Mouse (Mus musculus) CH12.LX (cell line): ENCODE results near the gene Sart3. TPM values are rescaled to one million over a fixed set of nuclear protein-coding genes. Genes with fewer than 3 reads are reported as not detected.

Source experiments
- DNase-seq: peaks from one replicate; pipeline ENCODE4 v3.0.0-alpha.2; 2013; ENCODE audit errors: extremely low read depth
- H3K27ac ChIP-seq: 2 replicates; pipeline ENCODE4 v1.5.1; 2012; ENCODE audit warnings: low read depth, mild to moderate bottlenecking, control low read depth, moderate library complexity; ENCODE audit not compliant: insufficient read depth
- H3K27me3 ChIP-seq: replicated peaks from 2 replicates; pipeline ENCODE3; 2012; ENCODE audit warnings: inconsistent platforms
- H3K36me3 ChIP-seq, 2 experiments: replicated peaks in 1 of 2; 2 replicates each; pipeline versions ENCODE3 to v1.6.1; 2012; ENCODE audit warnings: inconsistent platforms in 1 of 2, low read length in 1 of 2, mild to moderate bottlenecking in 1 of 2, mixed read lengths in 1 of 2, moderate library complexity in 1 of 2; ENCODE audit not compliant: control insufficient read depth in 1 of 2, insufficient read depth in 1 of 2
- H3K4me1 ChIP-seq, 2 experiments: 2 replicates each; pipeline ENCODE4 v1.6.1; 2012; ENCODE audit warnings: inconsistent platforms in 1 of 2, moderate library complexity in 1 of 2; ENCODE audit not compliant: insufficient read depth in 2 of 2, control insufficient read depth in 1 of 2
- H3K4me2 ChIP-seq: 2 replicates; pipeline ENCODE4 v1.6.1; 2012; ENCODE audit warnings: low read depth, mild to moderate bottlenecking, control low read depth; ENCODE audit not compliant: poor library complexity, insufficient read depth, severe bottlenecking
- H3K4me3 ChIP-seq, 3 experiments: fragments of 150-350 bp in 1 of 3; sonication (generic) in 1 of 3; replicated peaks in 1 of 3; 2 replicates each; pipeline versions ENCODE3 to v1.5.1; 2011 to 2012; ENCODE audit warnings: low read depth in 2 of 3, low read length in 2 of 3, mild to moderate bottlenecking in 2 of 3, moderate library complexity in 2 of 3, control low read depth in 1 of 3, improper control_type of control experiment in 1 of 3, inconsistent platforms in 1 of 3, mixed read lengths in 1 of 3; ENCODE audit not compliant: poor library complexity in 1 of 3
- H3K79me2 ChIP-seq: replicated peaks from 2 replicates; pipeline ENCODE4 v1.6.1; 2012; ENCODE audit warnings: mild to moderate bottlenecking, moderate library complexity; ENCODE audit not compliant: control insufficient read depth, poor library complexity, insufficient read depth, severe bottlenecking; ENCODE audit errors: extremely low read depth
- H3K9ac ChIP-seq: 2 replicates; pipeline ENCODE4 v1.6.1; 2012; ENCODE audit warnings: low read depth, mild to moderate bottlenecking, control low read depth, moderate library complexity; ENCODE audit not compliant: insufficient read depth
- H3K9me3 ChIP-seq: replicated peaks from 2 replicates; pipeline ENCODE3; 2012; ENCODE audit warnings: low read length, inconsistent platforms, mixed read lengths
- BHLHE40 ChIP-seq: IDR thresholded peaks from 2 replicates; pipeline ENCODE4 v1.6.1; 2011; ENCODE audit warnings: mild to moderate bottlenecking, low read depth, low read length, improper control_type of control experiment
- CHD1 ChIP-seq: IDR thresholded peaks from 2 replicates; pipeline ENCODE4 v1.6.1; 2012; ENCODE audit warnings: low read depth, low read length, improper control_type of control experiment, inconsistent platforms
- CTCF ChIP-seq, 2 experiments: IDR thresholded peaks in 1 of 2; conservative IDR thresholded peaks in 1 of 2; 2 replicates each; pipeline ENCODE4 v1.5.1; 2011 to 2012; ENCODE audit warnings: low read depth in 2 of 2, low read length in 2 of 2, improper control_type of control experiment in 1 of 2, inconsistent platforms in 1 of 2, mild to moderate bottlenecking in 1 of 2, moderate library complexity in 1 of 2
- ELF1 ChIP-seq: IDR thresholded peaks from 2 replicates; pipeline ENCODE4 v1.6.1; 2014; ENCODE audit warnings: low read depth, mild to moderate bottlenecking, inconsistent platforms, low read length, improper control_type of control experiment
- EP300 ChIP-seq: IDR thresholded peaks from 2 replicates; pipeline ENCODE4 v1.6.1; 2011; ENCODE audit warnings: low read length, improper control_type of control experiment
- GABPA ChIP-seq: IDR thresholded peaks from 2 replicates; pipeline ENCODE4 v1.6.1; 2012; ENCODE audit warnings: low read depth, low read length, improper control_type of control experiment, inconsistent platforms; ENCODE audit not compliant: insufficient replicate concordance
- HCFC1 ChIP-seq: IDR thresholded peaks from 2 replicates; pipeline ENCODE4 v1.6.1; 2012; ENCODE audit warnings: low read depth, mild to moderate bottlenecking, inconsistent platforms, low read length, improper control_type of control experiment
- JUN ChIP-seq: IDR thresholded peaks from 2 replicates; pipeline ENCODE4 v1.6.1; 2011; ENCODE audit warnings: low read depth, mild to moderate bottlenecking, low read length, improper control_type of control experiment, moderate library complexity; ENCODE audit not compliant: insufficient read depth
- JUND ChIP-seq: conservative IDR thresholded peaks from 2 replicates; pipeline ENCODE4 v1.6.1; 2011; ENCODE audit warnings: low read depth, low read length, improper control_type of control experiment
- KAT2A ChIP-seq: IDR thresholded peaks from 2 replicates; pipeline ENCODE4 v1.6.1; 2012; ENCODE audit warnings: low read length, improper control_type of control experiment, inconsistent platforms; ENCODE audit not compliant: insufficient replicate concordance
- MAFK ChIP-seq: IDR thresholded peaks from 2 replicates; pipeline ENCODE4 v1.6.1; 2011; ENCODE audit warnings: low read length, improper control_type of control experiment; ENCODE audit not compliant: insufficient replicate concordance
- MAX ChIP-seq: IDR thresholded peaks from 2 replicates; pipeline ENCODE4 v1.6.1; 2011; ENCODE audit warnings: low read length, improper control_type of control experiment
- MEF2A ChIP-seq: IDR thresholded peaks from 2 replicates; pipeline ENCODE4 v1.6.1; 2014; ENCODE audit warnings: low read depth, mild to moderate bottlenecking, inconsistent platforms, low read length, improper control_type of control experiment, borderline replicate concordance
- MXI1 ChIP-seq: IDR thresholded peaks from 2 replicates; pipeline ENCODE4 v1.6.1; 2011; ENCODE audit warnings: mild to moderate bottlenecking, low read depth, low read length, improper control_type of control experiment
- MYC ChIP-seq: IDR thresholded peaks from 2 replicates; pipeline ENCODE4 v1.6.1; 2011; ENCODE audit warnings: low read depth, mild to moderate bottlenecking, improper control_type of control experiment, low read length
- NELFE ChIP-seq: IDR thresholded peaks from 2 replicates; pipeline ENCODE4 v1.6.1; 2011; ENCODE audit warnings: low read depth, low read length, improper control_type of control experiment
- NRF1 ChIP-seq: IDR thresholded peaks from 2 replicates; pipeline ENCODE4 v1.6.1; 2014; ENCODE audit warnings: low read depth, mild to moderate bottlenecking, inconsistent platforms, low read length, improper control_type of control experiment, moderate library complexity
- PAX5 ChIP-seq: IDR thresholded peaks from 2 replicates; pipeline ENCODE4 v1.6.1; 2012; ENCODE audit warnings: low read length, inconsistent platforms, mixed read lengths
- POLR2A ChIP-seq: IDR thresholded peaks from 2 replicates; pipeline ENCODE4 v1.6.1; 2011; ENCODE audit warnings: low read depth, mild to moderate bottlenecking, improper control_type of control experiment, low read length
- POLR2AphosphoS2 ChIP-seq: IDR thresholded peaks from 2 replicates; pipeline ENCODE4 v1.6.1; 2011; ENCODE audit warnings: low read depth, low read length, improper control_type of control experiment
- RAD21 ChIP-seq: IDR thresholded peaks from 2 replicates; pipeline ENCODE4 v1.6.1; 2011; ENCODE audit warnings: low read depth, mild to moderate bottlenecking, low read length, improper control_type of control experiment, moderate library complexity
- RCOR1 ChIP-seq: conservative IDR thresholded peaks from 2 replicates; pipeline ENCODE4 v1.6.1; 2012; ENCODE audit warnings: low read depth, mild to moderate bottlenecking, inconsistent platforms, low read length, improper control_type of control experiment
- SIN3A ChIP-seq: IDR thresholded peaks from 2 replicates; pipeline ENCODE4 v1.6.1; 2012; ENCODE audit warnings: low read length, improper control_type of control experiment, inconsistent platforms
- SMC3 ChIP-seq: IDR thresholded peaks from 2 replicates; pipeline ENCODE4 v1.6.1; 2011; ENCODE audit warnings: low read depth, low read length, improper control_type of control experiment
- TBP ChIP-seq: conservative IDR thresholded peaks from 2 replicates; pipeline ENCODE4 v1.6.1; 2011; ENCODE audit warnings: low read depth, low read length, improper control_type of control experiment
- USF1 ChIP-seq: IDR thresholded peaks from 2 replicates; pipeline ENCODE4 v1.6.1; 2014; ENCODE audit warnings: low read depth, mild to moderate bottlenecking, inconsistent platforms, low read length, improper control_type of control experiment
- USF2 ChIP-seq: conservative IDR thresholded peaks from 2 replicates; pipeline ENCODE4 v1.6.1; 2011; ENCODE audit warnings: low read depth, low read length, improper control_type of control experiment
- ZC3H11A ChIP-seq: IDR thresholded peaks from 2 replicates; pipeline ENCODE4 v1.6.1; 2012; ENCODE audit warnings: low read depth, mild to moderate bottlenecking, inconsistent platforms, low read length, improper control_type of control experiment
- ZKSCAN1 ChIP-seq: IDR thresholded peaks from 2 replicates; pipeline ENCODE4 v1.6.1; 2012; ENCODE audit warnings: low read depth, inconsistent platforms, low read length, improper control_type of control experiment, borderline replicate concordance
- ZMIZ1 ChIP-seq: IDR thresholded peaks from 2 replicates; pipeline ENCODE4 v1.6.1; 2012; ENCODE audit warnings: low read depth, mild to moderate bottlenecking, inconsistent platforms, low read length, improper control_type of control experiment
- ZNF384 ChIP-seq: IDR thresholded peaks from 2 replicates; pipeline ENCODE4 v1.6.1; 2012; ENCODE audit warnings: low read depth, low read length, improper control_type of control experiment, inconsistent platforms
- dilution Hi-C: fragments of 300-500 bp; cut with MboI; formaldehyde crosslinking; loops from 2 replicates; pipeline ENCODE4 v1.14.3; 2020; ENCODE audit warnings: low sequenced_read_pairs; ENCODE audit not compliant: extremely low pct_unique_long_range_greater_than_20kb, extremely low pct_ligation_motif_present
- in situ Hi-C: fragments of 300-500 bp; cut with MboI; formaldehyde crosslinking; loops from 3 replicates; pipeline ENCODE4 v1.14.3; 2019; ENCODE audit warnings: low sequenced_read_pairs, low pct_ligation_motif_present, low pct_unique_long_range_greater_than_20kb, mixed read lengths
- polyA plus RNA-seq: library from polyadenylated mRNA; unstranded; fragments of >175 nt; gene quantifications from 2 replicates; pipeline ENCODE4 v1.2.1, GENCODE M21; 2012; ENCODE audit warnings: low read depth; ENCODE audit not compliant: insufficient read length
- total RNA-seq, 2 experiments: library from RNA; depleted of rRNA; stranded (reverse); fragments of 300-350 nt in 1 of 2; fragments of >200 nt in 1 of 2; gene quantifications; 2 replicates each; pipeline ENCODE4 v1.2.3; 2012 to 2014

Gene Sart3
- total and polyA plus RNA-seq, 3 experiments = 28.8 to 104 (median 67.0) TPM

DNA sequence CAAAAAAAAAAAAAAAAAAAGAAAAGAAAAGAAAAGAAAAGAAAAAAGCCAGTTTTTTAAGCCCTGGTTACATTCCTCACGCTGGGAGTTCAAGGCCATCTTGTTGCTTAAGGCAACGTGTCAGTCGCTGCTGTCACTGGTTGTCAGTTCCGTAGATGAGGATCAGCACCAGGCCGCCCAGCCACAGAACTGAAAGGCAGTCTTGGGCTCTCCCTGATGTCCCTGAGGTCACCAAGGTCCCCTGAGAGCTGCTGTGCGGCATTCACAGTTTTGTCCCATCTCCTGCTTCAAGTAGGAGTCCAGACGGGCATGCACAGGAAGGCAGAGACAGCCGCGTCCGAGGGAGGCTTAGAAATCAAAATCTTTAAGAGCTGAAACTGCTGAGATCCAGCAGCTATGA, 3.3 kb upstream of the Sart3 start:
- no peaks in the 10 kb centered on the region for H3K9me3 ChIP-seq
- H3K4me3 ChIP-seq = peak overlapping the region in 1 of 3 experiments; percentile 6
- H3K4me1 ChIP-seq = peaks cover 33 to 57% of the 10 kb centered on the region in 2 experiments
- no peak for TF ChIP-seq ZC3H11A
- no peak for TF ChIP-seq NRF1
- TF ChIP-seq ZKSCAN1 = no peak
- no peak for TF ChIP-seq RCOR1
- TF ChIP-seq SMC3 = no peak
- TF ChIP-seq CHD1 = no peak
- TF ChIP-seq MYC = no peak
- no peak for TF ChIP-seq GABPA
- TF ChIP-seq PAX5 = no peak
- no peak for TF ChIP-seq ZMIZ1
- peak; percentile 51 for DNase-seq
- H3K27ac ChIP-seq = peak overlapping the region; percentile 95
- dilution Hi-C loops = no loop called here
- H3K79me2 ChIP-seq = peaks cover 22% of the 10 kb centered on the region
- in situ Hi-C loops = loop anchor here (5.0 to 10.0 kb wide), 2 partner anchors 37 to 59 kb away; partner anchors contain the start of gene Selplg
- H3K27me3 ChIP-seq = no peaks in the 10 kb centered on the region
- no peak overlapping the region for H3K9ac ChIP-seq
- H3K4me2 ChIP-seq = no peak overlapping the region
- peaks cover 21 to 42% of the 10 kb centered on the region in 2 experiments for H3K36me3 ChIP-seq

DNA sequence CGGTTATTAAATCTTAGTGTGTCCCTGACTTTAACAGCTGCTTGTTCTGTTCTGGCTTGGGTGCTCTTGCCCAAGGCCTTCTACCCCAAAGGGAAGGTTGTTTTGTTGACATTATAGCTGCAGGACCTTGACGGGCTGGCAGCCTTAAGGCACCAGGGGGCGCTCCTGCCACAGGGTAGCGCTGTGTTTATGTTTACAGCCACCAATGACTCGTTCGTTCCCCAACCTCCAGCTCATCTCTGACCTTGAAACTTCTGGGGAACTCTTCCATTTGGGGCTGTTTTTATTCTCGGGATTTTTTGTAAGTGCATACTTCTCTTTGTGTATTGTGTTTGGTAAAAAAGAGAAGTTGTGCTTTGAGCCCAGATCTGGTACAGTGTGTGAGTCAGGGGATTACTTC, 1.4 kb upstream of the Sart3 start:
- Histone ChIP-seq H3K27me3 (no peaks in the 10 kb centered on the region), H3K79me2 (peaks cover 42% of the 10 kb centered on the region), H3K9me3 (no peaks in the 10 kb centered on the region), H3K4me2 (peak overlapping the region; percentile 99), H3K4me3 (peak overlapping the region; percentile 97 to 100 (median 98)), H3K27ac (no peak overlapping the region; the same call in 1 of the 2 replicates), H3K4me1 (peaks cover 40 to 65% of the 10 kb centered on the region in 2 experiments), H3K36me3 (peaks cover 26 to 47% of the 10 kb centered on the region in 2 experiments), H3K9ac (peak overlapping the region; percentile 84; the same call in 1 of the 2 replicates)
- dilution Hi-C loops = no loop called here
- in situ Hi-C loops = loop anchor here (10.0 kb wide), 1 partner anchor 61 kb away; the partner anchor contains the start of gene Selplg
- DNase-seq = peak; percentile 88
- TF ChIP-seq TBP (no peak), GABPA (no peak), MAX (peak; percentile 50; the same call in 1 of the 2 replicates), HCFC1 (peak; percentile 48; the same call in 1 of the 2 replicates), ZKSCAN1 (no peak), ZNF384 (peak; percentile 34; the same call in 1 of the 2 replicates), MXI1 (peak; percentile 86), EP300 (peak; percentile 57; the same call in 1 of the 2 replicates), JUN (peak; percentile 35; the same call in 1 of the 2 replicates), ELF1 (no peak), KAT2A (no peak), PAX5 (no peak), NELFE (peak; percentile 70), CHD1 (no peak), POLR2A (no peak), USF1 (no peak), SMC3 (peak; percentile 100), MEF2A (peak; percentile 60), RAD21 (no peak; the same call in none of the 2 replicates), CTCF (conservative IDR thresholded peaks at IDR 0.05 in 1 of 2, IDR thresholded peaks at IDR 0.05 in 1 of 2; ENCODE audit: low read depth in 2 of 2, low read length in 2 of 2) (peak; percentile 60 to 98), ZMIZ1 (no peak), MAFK (peak; percentile 41; the same call in 1 of the 2 replicates), POLR2AphosphoS2 (no peak), JUND (peak; percentile 58; the same call in 1 of the 2 replicates), NRF1 (peak; percentile 38; the same call in 1 of the 2 replicates), USF2 (no peak), RCOR1 (peak; percentile 74; the same call in 1 of the 2 replicates), BHLHE40 (peak; percentile 65), SIN3A (peak; percentile 97)
